Mouse (Mus musculus) spleen, postnatal 36 days (tissue): ENCODE measurements around the gene Il17re.

Experiments
- DNase-seq, 2 experiments: peaks; one replicate each; pipeline ENCODE4 v3.0.0; 2022; ENCODE audit warnings: low spot score in 2 of 2, mixed read lengths in 1 of 2

Il17re gene

DNA sequence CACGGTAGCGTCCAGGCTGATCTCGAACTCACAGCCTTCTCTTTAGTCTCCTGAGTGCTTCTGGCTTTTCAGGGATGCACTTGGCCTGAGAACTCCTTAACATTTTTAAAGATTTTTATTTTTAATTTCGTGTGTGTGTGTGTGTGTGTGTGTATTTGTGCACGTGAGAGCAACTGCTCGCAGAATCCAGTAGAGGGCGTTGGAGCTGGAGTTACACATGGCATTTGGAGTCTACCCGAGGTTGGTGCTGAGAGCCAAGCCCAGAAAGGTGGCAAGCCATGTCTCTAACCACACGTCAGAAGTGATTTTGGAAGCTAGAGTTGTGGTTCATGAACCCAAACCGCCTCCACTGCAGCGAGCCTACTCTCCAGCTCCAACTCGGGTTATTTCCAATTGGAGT is 15.2 kb upstream of the Il17re start:
- no peak for DNase-seq

- DNase-seq = no peak
Measured at GRCm38 (mm10) chr6:113444207-113444965, 13.9 kb upstream of the Il17re start.

- no peak for DNase-seq
Measured at GRCm38 (mm10) chr6:113447639-113448038, 10.6 kb upstream of the Il17re start.

DNA sequence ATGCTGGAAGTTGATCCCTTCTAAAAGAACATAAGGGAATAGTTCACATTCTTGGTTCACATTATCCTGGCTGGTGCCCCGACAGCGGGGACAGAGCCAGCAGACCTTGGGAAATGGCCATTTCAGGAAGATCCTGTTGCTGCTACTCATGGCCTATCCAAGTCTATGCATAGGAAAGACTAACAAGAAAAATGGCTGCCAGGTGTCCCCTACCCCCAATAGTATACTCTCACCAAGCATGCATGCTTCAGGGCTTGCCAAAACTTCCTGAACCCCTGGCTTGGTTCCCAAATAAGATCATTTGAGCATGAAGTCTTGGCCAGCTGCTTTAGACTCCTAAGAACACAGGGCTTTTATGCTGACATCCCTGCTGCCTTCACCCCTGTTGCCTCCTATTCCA is 6.4 kb upstream of the Il17re start:
- DNase-seq = no peak

DNA sequence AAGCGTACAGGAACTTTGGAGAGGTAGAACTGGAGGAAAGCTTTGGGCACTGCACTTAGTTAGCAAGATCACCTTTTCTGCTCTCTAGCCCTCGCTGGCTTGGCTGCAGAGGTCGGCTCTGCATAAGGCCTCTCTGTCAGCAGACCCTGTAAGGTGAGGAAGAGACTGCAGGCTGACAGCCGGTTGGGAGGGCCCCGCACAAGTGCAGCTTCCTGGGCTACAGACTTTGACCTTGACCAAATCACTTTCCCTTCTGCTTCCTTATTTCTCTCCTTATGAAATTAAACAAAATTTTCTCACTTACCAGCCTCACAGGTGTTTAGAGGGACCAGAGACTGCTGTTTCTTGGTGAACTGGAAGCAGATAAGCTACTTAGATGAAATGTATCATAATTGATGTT is 3.3 kb upstream of the Il17re start:
- DNase-seq = peak in 1 of 2 experiments; percentile 22

DNA sequence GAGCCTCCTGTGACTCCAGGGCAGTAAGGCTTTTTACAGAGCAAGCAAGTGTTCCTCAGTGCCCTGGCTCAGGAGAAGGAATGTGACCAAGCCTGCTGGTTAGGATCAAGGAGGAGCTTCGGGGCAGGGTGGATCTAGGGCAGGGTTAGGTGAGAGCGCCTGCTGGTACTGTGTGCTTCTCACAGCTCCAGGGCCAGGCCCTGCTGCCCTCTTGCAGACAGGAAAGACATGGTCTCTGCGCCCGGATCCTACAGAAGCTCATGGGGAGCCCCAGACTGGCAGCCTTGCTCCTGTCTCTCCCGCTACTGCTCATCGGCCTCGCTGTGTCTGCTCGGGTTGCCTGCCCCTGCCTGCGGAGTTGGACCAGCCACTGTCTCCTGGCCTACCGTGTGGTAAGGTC is 351 bp downstream of the Il17re start:
- DNase-seq = no peak

DNA sequence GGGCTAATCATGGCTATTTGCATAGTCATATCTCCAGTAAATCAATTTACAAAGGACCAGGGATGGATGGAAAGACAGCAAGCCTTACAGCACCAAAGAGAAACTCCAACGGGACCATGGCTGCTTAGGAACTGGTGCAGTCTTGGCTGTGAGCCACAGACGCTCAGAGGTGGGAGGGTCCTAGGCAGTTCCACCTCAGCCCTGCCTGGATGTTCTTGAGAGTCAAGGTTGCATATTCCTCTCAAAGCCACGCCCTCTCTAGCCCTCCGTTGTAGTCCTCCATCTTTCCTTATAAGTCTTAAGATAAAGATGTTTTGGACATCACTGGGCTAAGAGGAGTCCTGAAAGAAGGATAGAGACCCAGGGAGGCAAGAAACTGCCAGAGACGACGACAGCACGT is 5.8 kb downstream of the Il17re start:
- no peak for DNase-seq

DNA sequence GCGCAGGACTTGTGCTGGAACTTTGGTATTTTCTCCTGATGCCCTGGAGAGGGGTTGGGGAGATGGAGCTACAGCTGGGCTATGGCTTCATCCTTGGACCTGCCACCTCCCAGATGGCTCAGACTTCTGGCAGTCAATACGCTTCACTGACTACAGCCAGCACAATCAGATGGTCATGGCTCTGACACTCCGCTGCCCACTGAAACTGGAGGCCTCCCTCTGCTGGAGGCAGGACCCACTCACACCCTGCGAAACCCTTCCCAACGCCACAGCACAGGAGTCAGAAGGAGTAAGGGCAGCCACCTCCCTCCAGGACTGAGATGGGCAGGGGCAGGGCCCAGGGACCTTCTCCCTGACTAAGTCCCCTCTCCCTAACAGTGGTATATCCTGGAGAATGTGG is 7.3 kb downstream of the Il17re start:
- DNase-seq = no peak

DNA sequence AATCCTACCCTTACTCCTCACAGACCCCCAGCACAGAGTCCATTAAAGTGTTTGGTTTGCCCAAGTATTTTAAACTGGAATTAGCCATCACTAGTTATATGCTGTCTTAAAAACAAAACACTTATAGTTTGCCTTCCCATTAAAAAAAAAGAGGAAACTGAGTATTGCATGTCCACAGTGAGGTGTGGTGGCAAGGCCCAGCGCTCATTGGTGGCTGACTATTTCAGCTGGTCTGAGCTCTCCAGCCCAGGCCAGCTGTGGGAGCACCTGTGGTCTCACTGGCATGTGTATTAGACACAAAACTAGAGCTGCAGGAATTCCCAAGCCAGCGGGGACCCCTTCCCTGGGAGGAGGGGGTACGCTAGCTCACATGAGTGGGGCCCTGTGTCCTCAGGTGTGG is 10.2 kb downstream of the Il17re start:
- DNase-seq = no peak

- DNase-seq = peak; percentile 62 to 70
Measured at GRCm38 (mm10) chr6:113469021-113469420, 10.7 kb downstream of the Il17re start.

- DNase-seq = peak; percentile 48 to 50
Measured at GRCm38 (mm10) chr6:113469432-113469831, 11.1 kb downstream of the Il17re start.

- DNase-seq = no peak
Measured at GRCm38 (mm10) chr6:113471297-113471936, 13.1 kb downstream of the Il17re start, which contains the start of gene Il17rc. Il17rc (plus strand) TSS chr6:113471427.

DNA sequence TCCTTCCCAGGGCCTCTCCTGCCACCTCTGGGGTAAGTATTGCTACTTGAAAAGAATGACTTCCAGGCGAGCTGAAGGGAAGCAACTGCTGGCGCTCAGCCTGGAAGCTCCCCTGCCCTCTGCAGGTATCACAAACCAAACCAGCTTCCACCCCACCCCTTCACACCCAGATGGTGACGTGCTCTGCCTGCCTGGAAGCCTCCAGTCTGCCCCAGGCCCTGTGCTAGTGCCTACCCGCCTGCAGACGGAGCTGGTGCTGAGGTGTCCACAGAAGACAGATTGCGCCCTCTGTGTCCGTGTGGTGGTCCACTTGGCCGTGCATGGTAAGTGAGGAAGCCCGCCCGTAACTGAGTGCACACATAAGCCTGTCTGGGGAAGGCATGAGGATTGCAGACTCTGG is 13.8 kb downstream of the Il17re start:
- no peak for DNase-seq

DNA sequence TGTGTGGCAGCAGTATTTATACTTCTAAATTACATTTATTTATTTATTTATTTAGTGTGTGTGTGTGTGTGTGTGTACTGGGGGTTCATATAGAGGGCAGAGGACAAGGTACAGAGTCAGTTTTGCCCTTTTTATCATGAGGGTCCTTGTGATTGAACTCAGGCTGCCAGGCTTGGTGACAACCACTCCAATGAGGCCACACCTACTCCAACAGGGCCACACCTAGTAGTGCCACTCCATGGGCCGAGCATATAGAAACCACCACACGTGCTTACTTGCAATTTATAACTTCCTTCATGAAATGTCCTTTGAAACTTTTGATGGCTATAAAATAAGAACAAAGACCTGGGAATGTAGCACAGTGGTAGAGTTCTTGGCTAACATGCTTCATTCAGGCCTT is 15.0 kb downstream of the Il17re start:
- no peak for DNase-seq

GRCm38 (mm10) chr6:113473715-113474114 is 15.4 kb downstream of the Il17re start:
- DNase-seq = no peak

- no peak for DNase-seq
Measured at GRCm38 (mm10) chr6:113477353-113477752, 19.1 kb downstream of the Il17re start.

- DNase-seq = no peak
Measured at GRCm38 (mm10) chr6:113478906-113479305, 20.6 kb downstream of the Il17re start.

- DNase-seq = no peak
Measured at GRCm38 (mm10) chr6:113480555-113481373, 22.5 kb downstream of the Il17re start.

GRCm38 (mm10) chr6:113482477-113483099 is 24.3 kb downstream of the Il17re start:
- DNase-seq = peak; percentile 22 to 25

GRCm38 (mm10) chr6:113483100-113483615 is 24.9 kb downstream of the Il17re start, which contains the start of gene Creld1:
Creld1 (plus strand) TSS chr6:113483297.
- DNase-seq = peak; percentile 94 to 96

GRCm38 (mm10) chr6:113483729-113484128 is 25.4 kb downstream of the Il17re start:
- DNase-seq = no peak

DNA sequence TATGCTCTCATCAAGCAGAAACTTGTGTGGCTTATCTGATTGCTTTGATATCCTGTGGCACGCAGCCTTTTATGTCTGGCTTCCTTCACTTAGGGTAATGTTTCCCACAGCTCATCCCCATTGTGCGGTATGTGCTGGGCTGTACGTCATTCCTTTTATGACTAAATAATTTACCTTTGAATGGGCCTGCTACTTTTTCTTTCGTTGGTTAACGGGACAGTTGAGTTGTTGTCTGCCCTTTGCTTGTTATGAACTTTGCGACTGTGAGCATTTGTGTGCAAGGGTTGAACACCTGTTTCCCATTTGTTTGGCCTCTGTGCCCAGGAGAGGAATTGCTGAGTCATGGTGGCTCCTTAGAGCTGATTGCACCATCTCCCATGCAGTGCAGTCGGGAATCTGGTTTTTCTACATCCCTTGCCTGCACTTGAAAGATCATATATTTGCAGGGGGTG is 28.9 kb downstream of the Il17re start:
- no peak for DNase-seq
